Mouse (Mus musculus) olfactory bulb, adult 2 months (tissue): ENCODE measurements around the gene Cdkn1b. TPM values are rescaled to one million over a fixed set of nuclear protein-coding genes. Genes with fewer than 3 reads are reported as not detected.

Experiments used
- H3K27ac ChIP-seq: fragments of 200-500 bp; 2 replicates; pipeline ENCODE4 v1.5.1; 2012; ENCODE audit warnings: low read depth, low read length; ENCODE audit not compliant: insufficient read depth
- H3K4me1 ChIP-seq: fragments of 200-500 bp; 2 replicates; pipeline ENCODE4 v1.6.1; 2012; ENCODE audit warnings: low read length; ENCODE audit not compliant: control insufficient read depth, insufficient read depth
- H3K4me3 ChIP-seq: fragments of 200-500 bp; 2 replicates; pipeline ENCODE4 v1.5.1; 2012; ENCODE audit warnings: mild to moderate bottlenecking, low read depth, low read length, moderate library complexity; ENCODE audit not compliant: insufficient read depth
- CTCF ChIP-seq: fragments of 200-500 bp; IDR thresholded peaks from 2 replicates; pipeline ENCODE4 v1.5.1; 2012; ENCODE audit warnings: low read depth, mild to moderate bottlenecking, low read length, moderate library complexity; ENCODE audit not compliant: insufficient read depth
- POLR2A ChIP-seq: fragments of 200-500 bp; IDR thresholded peaks from 2 replicates; pipeline ENCODE4 v1.6.1; 2012; ENCODE audit warnings: mild to moderate bottlenecking, low read depth, low read length, moderate library complexity; ENCODE audit not compliant: insufficient read depth
- WGBS: fragments of 180-500 bp; shearing (Covaris S2); methylation state at CpG from one replicate; pipeline ENCODE4 v1.1.7; 2018; 5-methylcytosine and 5-hydroxymethylcytosine counted together
- polyA plus RNA-seq: library from polyadenylated mRNA; stranded (reverse); fragments of >200 nt; gene quantifications from 2 replicates; pipeline ENCODE4 v1.2.4, GENCODE M21; 2012; ENCODE audit warnings: low replicate concordance; ENCODE audit not compliant: missing spikeins, insufficient read depth, insufficient read length

Gene Cdkn1b
- polyA plus RNA-seq, 1 experiment, result 69.9 TPM

GRCm38 (mm10) chr6:134969498-134969897, 49.3 kb downstream of the Cdkn1b start:
- Histone ChIP-seq H3K4me1 (peaks cover 8% of the 10 kb centered on the region; the same call in 1 of the 2 replicates), H3K4me3 (no peak overlapping the region), H3K27ac (no peak overlapping the region)
- 84% methylated on average over 2 of the region's 2 CpGs for WGBS
- no peak for TF ChIP-seq POLR2A
- TF ChIP-seq CTCF, result no peak

- Histone ChIP-seq H3K27ac (no peak overlapping the region), H3K4me3 (no peak overlapping the region), H3K4me1 (peaks cover 8% of the 10 kb centered on the region; the same call in 1 of the 2 replicates)
- 52% methylated on average over 4 of the region's 4 CpGs for WGBS
- TF ChIP-seq CTCF, result no peak
- no peak for TF ChIP-seq POLR2A
Measured at GRCm38 (mm10) chr6:134972096-134972495, 51.9 kb downstream of the Cdkn1b start.

Other genes starting within 250 kb of the Cdkn1b start
- gene Dusp16, start 127.8 kb upstream of the Cdkn1b start, polyA plus RNA-seq, result not detected in 2 replicates
- not detected in 2 replicates for gene Crebl2, start 90.2 kb upstream of the Cdkn1b start, polyA plus RNA-seq
- gene Gpr19, start 21.8 kb upstream of the Cdkn1b start, polyA plus RNA-seq, result not detected in 2 replicates
- not detected in 2 replicates for gene Apold1, start 61.3 kb downstream of the Cdkn1b start, polyA plus RNA-seq
- not detected in 2 replicates for gene Ddx47, start 91.2 kb downstream of the Cdkn1b start, polyA plus RNA-seq
- not detected in 2 replicates for gene Gprc5a, start 145.2 kb downstream of the Cdkn1b start, polyA plus RNA-seq
- gene Gprc5d, start 197.9 kb downstream of the Cdkn1b start, polyA plus RNA-seq, result not detected in 2 replicates